Mouse (Mus musculus) adrenal gland, postnatal 36 days (tissue): Measurements from ENCODE around the gene Bmp7. TPM values are rescaled to one million over a fixed set of nuclear protein-coding genes. Genes with fewer than 3 reads are reported as not detected.

ENCODE experiments used
- DNase-seq, 2 experiments: peaks; one replicate each; pipeline ENCODE4 v3.0.0; 2021; ENCODE audit warnings: mixed read lengths in 1 of 2
- long read RNA-seq, 2 experiments: library from polyadenylated mRNA; stranded (forward); transcript quantifications; one replicate each; pipeline ENCODE4 v2.0.0; 2021; ENCODE audit warnings: borderline sequencing depth in 2 of 2
- total RNA-seq, 2 experiments: library from RNA; stranded (reverse); gene quantifications; 2 replicates each; pipeline ENCODE4 v1.2.3; 2021

The Bmp7 gene
- total RNA-seq, result 10 to 100 TPM; 30.1 to 68.2 TPM
- long read RNA-seq, experiment 1, transcript Bmp7-201 (7 exons, 3,670 nt), result major isoform, 38 of 52 reads
- long read RNA-seq, experiment 1, partial matches to known transcripts, result 5 of 52 reads
- long read RNA-seq, experiment 1, other reads (novel, unspliced or antisense), result 9 of 52 reads
- long read RNA-seq, experiment 2, transcript Bmp7-201 (7 exons, 3,670 nt), result major isoform, 29 of 34 reads
- long read RNA-seq, experiment 2, partial matches to known transcripts, result 3 of 34 reads
- long read RNA-seq, experiment 2, other reads (novel, unspliced or antisense), result 2 of 34 reads

- peak; percentile 86 to 88 for DNase-seq
Measured at GRCm38 (mm10) chr2:172940003-172940798, at the start of gene Bmp7. Gene Bmp7 (minus strand): TSS chr2:172940321.

GRCm38 (mm10) chr2:172982776-172983561 lies 42.8 kb upstream of the Bmp7 start:
- no peak for DNase-seq

GRCm38 (mm10) chr2:172979666-172980345 lies 39.7 kb upstream of the Bmp7 start:
- DNase-seq, result no peak

DNA sequence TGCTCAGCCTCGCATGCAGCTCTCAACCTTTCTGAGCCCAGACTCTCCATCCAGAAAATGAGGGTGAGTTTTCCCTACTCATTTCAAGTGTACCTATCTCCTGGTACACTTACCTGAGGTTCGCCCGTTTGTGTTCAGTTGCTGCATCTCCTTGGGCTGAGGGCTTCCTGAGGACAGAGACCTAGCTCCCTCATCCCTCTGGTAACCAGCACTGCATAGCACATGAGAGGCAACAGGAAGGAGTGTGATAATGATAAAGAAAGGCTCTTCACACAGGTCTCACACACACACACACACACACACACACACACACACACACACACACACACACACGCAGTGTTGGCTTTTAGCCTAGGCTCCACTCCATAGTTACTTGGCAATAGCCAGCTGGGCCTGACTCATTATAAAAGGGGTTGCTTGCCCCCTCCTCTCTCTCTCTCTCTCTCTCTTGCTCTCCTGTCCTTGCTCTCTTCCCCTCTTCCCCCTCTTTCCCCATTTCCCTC lies 38.1 kb upstream of the Bmp7 start:
- no peak for DNase-seq

DNA sequence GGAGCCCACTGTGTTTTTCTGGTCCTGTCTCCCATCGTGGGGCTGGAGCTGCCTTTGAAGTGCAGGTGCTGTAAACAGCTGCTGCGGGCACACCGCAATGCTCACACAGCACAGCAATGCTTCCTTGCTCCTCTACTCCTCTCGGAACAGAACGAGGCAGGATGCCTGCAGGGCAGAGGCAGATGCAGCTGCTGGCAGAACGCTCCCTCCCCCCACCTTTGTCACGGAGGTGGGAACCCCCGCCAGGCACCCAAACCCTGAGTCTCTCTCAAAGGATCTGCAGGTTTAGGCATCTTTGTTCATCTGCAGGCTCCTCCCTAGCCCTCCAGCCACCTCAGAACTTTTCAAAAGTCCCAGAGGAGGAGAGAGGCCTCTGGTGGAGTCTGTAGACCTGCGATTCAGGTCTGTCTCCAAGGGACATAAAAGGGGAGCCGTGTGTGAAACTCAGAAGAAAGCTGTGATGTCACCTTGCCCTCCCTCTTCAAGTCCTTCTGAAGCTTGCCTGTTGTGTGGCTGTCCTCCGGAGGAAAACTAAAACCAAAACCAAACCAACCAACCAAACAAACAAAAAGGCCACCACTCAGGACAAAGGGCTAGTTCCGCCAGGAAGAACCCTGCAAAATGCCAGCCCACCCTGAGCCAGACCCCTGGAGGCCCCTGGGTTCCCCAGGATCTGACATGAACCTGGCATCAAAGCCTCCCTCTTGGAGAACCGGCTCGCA lies 37.4 kb upstream of the Bmp7 start, which contains the start of gene Spo11:
Spo11 (plus strand) TSS at position 292 of the 722 bp plus-strand sequence.
- no peak for DNase-seq

DNA sequence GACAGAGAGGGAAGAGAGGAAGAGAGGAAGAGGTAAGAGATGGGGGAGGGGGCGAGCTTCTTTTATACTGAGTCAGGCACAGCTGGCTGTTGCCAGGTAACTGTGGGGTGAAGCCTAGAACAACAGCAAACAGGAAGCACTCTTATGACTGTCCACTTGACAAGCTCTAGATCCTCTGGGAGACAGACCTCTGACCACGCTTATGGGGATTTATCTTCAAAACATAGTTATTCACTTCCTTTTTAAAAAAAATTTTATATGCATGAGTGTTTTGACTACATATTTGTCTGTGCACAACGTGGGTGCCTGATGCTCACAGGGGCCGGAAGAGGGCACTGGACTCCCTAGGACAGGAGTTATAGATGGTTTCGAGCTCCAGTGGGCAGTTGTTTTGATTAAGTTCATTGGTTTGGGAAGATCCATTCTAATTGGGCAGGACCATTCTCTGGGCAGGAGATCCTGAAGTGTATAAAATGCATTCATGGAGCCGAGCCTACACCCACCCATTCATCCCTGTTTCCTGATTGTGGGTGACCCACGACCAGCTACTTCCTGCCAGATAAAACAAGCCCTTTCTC lies 36.6 kb upstream of the Bmp7 start:
- no peak for DNase-seq

DNA sequence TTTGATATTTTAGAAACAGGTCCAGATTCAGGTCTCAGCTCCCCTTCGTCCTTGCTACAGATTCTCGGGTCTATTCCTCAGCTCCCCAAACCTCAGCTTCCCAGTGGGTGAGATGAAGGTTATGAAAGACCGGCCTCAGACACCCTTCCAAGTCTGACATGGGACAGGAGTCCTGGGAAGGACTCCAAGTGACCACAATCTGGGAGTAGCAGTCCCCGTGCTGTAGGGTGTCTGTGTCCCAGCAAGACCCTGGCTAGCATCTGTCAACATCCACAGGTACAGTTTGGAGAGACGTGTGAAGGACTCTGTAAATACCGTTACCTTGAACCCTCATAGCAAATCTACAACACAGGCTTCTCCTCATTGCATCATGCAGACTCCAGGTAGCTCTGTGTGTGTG lies 35.0 kb upstream of the Bmp7 start:
- no peak for DNase-seq

- no peak for DNase-seq
Measured at GRCm38 (mm10) chr2:172974701-172975100, 34.6 kb upstream of the Bmp7 start.

DNA sequence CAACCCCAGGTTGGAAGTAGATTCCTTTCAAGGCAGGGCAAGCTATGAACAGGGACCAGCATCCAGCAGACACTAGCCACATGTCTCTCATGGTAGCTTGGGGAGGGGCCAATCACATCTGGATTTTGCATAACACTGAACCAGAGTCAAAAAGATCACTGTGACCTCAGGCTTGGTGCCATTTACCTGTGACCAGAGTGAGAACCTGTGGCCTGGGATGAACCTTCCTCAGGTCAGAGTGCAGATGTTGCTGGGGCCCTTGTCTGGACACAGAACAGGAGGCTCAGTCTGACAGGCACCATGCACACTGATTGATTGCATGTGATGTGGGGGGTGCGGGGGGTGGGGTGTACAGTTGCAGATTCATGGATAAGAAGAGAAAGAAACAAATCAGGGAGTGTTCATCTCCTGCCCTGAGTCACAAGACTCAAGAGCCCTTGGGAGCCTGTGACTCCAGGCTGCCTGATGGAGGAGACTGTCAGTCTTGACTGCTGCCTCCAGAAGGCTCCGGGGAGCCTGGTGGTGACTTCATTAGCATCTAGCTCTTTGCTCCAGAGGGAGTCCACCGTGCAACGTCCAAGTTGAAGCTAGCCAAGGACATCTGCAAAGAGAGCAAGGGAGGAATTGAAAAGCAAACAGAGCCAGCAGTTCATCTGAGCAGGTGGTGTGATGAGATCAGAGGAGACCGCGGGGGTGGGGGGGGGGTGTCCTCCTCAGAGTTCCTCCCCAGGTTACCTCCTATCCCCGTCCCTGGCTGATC lies 33.9 kb upstream of the Bmp7 start:
- no peak for DNase-seq

GRCm38 (mm10) chr2:172971865-172972264 lies 31.7 kb upstream of the Bmp7 start:
- no peak for DNase-seq

DNA sequence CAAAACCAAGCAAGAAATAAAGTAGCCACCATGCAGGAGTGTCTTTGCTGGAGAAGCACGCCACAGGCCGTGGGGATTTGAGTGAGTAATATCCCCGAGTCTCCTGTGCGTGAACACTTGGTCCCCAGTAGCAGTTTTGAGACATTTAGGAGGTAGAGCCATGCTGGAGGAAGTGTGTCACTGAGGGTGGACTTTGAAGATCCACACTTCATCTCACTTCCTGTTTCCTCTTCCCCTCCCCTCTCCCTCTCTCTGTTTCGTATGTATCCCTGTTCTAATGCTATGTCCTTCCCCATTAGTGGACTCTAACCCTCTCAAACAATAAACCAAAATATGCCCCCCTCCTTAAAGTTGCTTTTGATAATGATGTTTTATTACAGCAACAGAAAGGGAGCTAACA lies 26.4 kb upstream of the Bmp7 start:
- no peak for DNase-seq

DNA sequence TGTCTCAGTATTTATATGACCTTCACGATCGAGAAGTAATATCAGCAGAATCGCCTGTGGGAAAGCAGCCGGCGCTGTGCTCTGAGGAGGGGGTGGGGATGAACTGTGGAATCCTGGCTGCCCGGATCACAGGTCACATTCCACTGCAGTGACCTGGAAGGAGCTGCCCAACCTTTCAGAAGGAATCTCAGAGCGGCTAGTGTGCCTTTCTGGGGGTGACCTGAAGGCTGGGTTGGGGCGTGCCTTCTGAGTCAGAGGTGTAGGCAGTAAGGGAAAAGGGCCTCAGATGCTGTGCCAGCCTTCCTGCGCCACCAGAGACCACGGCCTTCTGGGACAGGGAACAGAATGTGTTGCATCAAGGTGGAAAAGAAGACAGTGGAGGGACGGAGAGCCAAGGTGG lies 25.1 kb upstream of the Bmp7 start:
- no peak for DNase-seq

DNA sequence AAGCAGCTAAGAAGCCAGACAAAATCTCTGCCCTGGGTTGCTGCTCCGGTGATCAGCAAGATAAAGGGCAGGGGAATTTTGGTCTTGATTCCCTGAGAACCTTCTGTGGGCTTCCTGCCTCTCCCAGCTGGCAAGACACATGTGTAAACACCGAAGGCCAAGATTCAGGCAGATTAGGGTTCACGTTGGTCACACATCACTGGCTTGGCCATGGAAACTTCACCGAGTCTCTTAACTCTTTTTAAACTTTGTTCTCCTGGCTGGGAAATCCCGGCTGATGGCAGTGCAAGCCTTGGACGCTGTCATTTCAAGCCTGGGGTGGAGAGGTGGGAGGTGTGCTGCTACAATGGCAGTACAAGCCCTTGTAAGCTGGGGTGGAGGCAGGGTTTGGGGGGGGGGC lies 21.1 kb upstream of the Bmp7 start:
- DNase-seq, result no peak

- no peak for DNase-seq
Measured at GRCm38 (mm10) chr2:172960350-172960749, 20.2 kb upstream of the Bmp7 start.

DNA sequence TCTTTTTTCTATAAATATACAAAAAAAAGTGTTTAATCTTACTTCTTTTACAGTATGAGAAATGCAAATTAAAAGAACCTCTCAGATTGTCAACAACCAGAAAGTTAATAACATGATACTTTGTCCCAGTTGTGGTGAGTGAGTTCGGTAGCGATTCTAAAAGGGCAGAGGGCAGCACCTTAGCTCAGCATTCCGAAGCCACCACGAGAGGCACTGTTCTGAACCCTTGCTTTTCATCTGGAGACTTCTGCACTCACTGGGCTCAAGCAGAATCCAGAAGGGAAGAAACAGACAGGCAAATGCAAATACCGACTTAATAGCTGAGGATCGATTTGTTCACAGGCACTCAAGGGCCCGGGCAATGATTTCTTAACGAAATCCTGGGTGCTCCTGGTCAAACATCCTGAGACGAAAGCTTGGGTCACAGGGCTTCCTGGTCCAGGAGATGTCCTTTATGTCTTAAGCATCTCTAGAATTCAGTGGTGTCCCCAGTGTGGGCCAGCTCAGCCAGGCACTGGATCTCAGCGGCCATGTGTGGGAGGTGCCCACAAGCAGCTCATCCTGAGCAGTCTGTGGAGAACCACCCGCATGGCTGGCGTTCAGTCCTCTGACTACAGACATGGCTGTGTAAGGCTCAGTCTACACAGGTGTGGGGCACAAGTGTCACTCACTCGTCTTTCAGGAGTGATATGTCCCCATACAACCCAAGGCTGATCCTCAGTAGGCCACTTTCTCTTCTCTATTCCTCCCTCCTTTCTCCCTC lies 19.1 kb upstream of the Bmp7 start:
- DNase-seq, result no peak

GRCm38 (mm10) chr2:172958579-172958978 lies 18.5 kb upstream of the Bmp7 start:
- no peak for DNase-seq

GRCm38 (mm10) chr2:172951976-172952375 lies 11.9 kb upstream of the Bmp7 start:
- no peak for DNase-seq

GRCm38 (mm10) chr2:172950722-172951121 lies 10.6 kb upstream of the Bmp7 start:
- no peak for DNase-seq

DNA sequence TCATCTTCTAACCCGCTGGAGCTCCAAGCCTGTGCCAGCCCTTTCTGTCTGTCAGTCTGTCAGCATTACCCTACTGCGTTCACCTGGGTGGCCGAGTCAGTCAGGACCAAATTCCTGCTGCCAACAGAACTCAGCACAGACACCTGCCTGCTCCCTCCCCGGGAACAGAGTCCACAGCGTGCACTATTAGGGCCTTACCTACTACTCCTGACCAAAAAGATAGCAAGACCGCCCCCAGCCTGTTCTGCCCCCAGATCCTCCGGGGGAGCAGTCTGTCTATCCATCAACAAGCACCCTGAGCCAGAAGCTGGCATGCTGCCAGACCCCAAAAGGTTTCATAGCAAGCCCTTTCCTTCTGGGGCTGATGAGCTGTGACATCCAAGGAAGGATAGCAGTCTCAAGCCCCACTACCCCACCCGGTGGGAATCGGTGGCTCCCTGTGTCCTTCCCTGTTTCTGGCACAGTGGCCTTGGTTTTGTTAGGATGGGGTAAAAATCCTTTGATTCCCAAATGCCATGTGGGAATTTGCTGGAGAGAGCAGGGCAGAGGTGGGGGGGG lies 10.1 kb upstream of the Bmp7 start:
- DNase-seq, result no peak
